Mouse (Mus musculus): ENCODE data around the gene Gm10037. TPM values are rescaled to one million over a fixed set of nuclear protein-coding genes. Genes with fewer than 3 reads are reported as not detected.
"Not testable (repeated sequence)": the region's sequence is repeated elsewhere in the genome, so short reads cannot be mapped to it uniquely, and the experiment has no call there.

Gene Gm10037
- 4.0 and 4.2 TPM in 2 replicates for polyA plus RNA-seq (2015; fragmentation: Nextera tagmentation; extraction: Ambion mirVana)

- WGBS, result 4% methylated on average over 14 of the region's 14 CpGs
- H3K4me3 ChIP-seq, result peak within 1 kb of the TSS; percentile 58
- no peaks in the 10 kb centered on the region for H3K27me3 ChIP-seq
- H3K36me3 ChIP-seq, result peaks cover 13% of the 10 kb centered on the region
- peak; percentile 84 for ATAC-seq (ENCODE audit: low FRiP score, low read depth)
- no peak within 1 kb of the TSS for H3K27ac ChIP-seq
- H3K4me1 ChIP-seq, result no peaks in the 10 kb centered on the region
- peaks cover 4% of the 10 kb centered on the region for H3K9me3 ChIP-seq
- peak within 1 kb of the TSS; percentile 66 for H3K9ac ChIP-seq
- peak within 1 kb of the TSS; percentile 72 for H3K4me2 ChIP-seq (replicated peaks)
Measured at GRCm38 (mm10) chr13:67830911-67831336, at the start of gene Gm10037. TSS of gene Gm10037 (plus strand) at chr13:67831106.

GRCm38 (mm10) chr13:67791921-67792455, 38.9 kb upstream of the Gm10037 start:
- Histone ChIP-seq H3K27ac (no peak overlapping the region), H3K4me3 (no peak overlapping the region), H3K36me3 (peaks cover 9% of the 10 kb centered on the region), H3K4me1 (no peaks in the 10 kb centered on the region), H3K27me3 (no peaks in the 10 kb centered on the region), H3K4me2 (replicated peaks) (no peak overlapping the region), H3K9ac (no peak overlapping the region), H3K9me3 (peaks cover 15% of the 10 kb centered on the region)
- no peak for ATAC-seq (ENCODE audit: low FRiP score, low read depth)
- 91% methylated on average over 10 of the region's 10 CpGs for WGBS

- no peaks in the 10 kb centered on the region for H3K9me3 ChIP-seq
- H3K27ac ChIP-seq, result no peak overlapping the region
- H3K27me3 ChIP-seq, result no peaks in the 10 kb centered on the region
- H3K9ac ChIP-seq, result no peak overlapping the region
- ATAC-seq (ENCODE audit: low FRiP score, low read depth), result no peak
- no peak overlapping the region for H3K4me2 ChIP-seq (replicated peaks)
- no peak overlapping the region for H3K4me3 ChIP-seq
- no peaks in the 10 kb centered on the region for H3K36me3 ChIP-seq
- H3K4me1 ChIP-seq, result no peaks in the 10 kb centered on the region
- 80% methylated on average over 3 of the region's 3 CpGs for WGBS
Measured at GRCm38 (mm10) chr13:67798618-67799017, 32.3 kb upstream of the Gm10037 start.

- not testable (repeated sequence) for H3K4me3 ChIP-seq; H3K9ac ChIP-seq; H3K36me3 ChIP-seq; H3K4me2 ChIP-seq (replicated peaks); ATAC-seq (ENCODE audit: low FRiP score, low read depth); H3K27me3 ChIP-seq; H3K9me3 ChIP-seq; H3K27ac ChIP-seq; H3K4me1 ChIP-seq
- 89% methylated on average over 3 of the region's 3 CpGs for WGBS
Measured at GRCm38 (mm10) chr13:67799151-67799550, 31.8 kb upstream of the Gm10037 start.

GRCm38 (mm10) chr13:67811651-67812210, 19.2 kb upstream of the Gm10037 start:
- H3K9me3 ChIP-seq, result no peaks in the 10 kb centered on the region
- H3K36me3 ChIP-seq, result peaks cover 5% of the 10 kb centered on the region
- no peaks in the 10 kb centered on the region for H3K27me3 ChIP-seq
- no peaks in the 10 kb centered on the region for H3K4me1 ChIP-seq
- no peak overlapping the region for H3K27ac ChIP-seq
- ATAC-seq (ENCODE audit: low FRiP score, low read depth), result no peak
- H3K4me2 ChIP-seq (replicated peaks), result no peak overlapping the region
- WGBS, result 60% methylated on average over 1 of the region's 1 CpGs
- no peak overlapping the region for H3K9ac ChIP-seq
- H3K4me3 ChIP-seq, result no peak overlapping the region

GRCm38 (mm10) chr13:67812961-67813709, 17.8 kb upstream of the Gm10037 start:
- no peak overlapping the region for H3K27ac ChIP-seq

GRCm38 (mm10) chr13:67813710-67814660, 16.9 kb upstream of the Gm10037 start, which contains the start of gene Zfp273:
TSS of gene Zfp273 (plus strand) at chr13:67813740.
- peak within 1 kb of the TSS; percentile 83 for H3K4me3 ChIP-seq
- peak within 1 kb of the TSS; percentile 71 for H3K4me2 ChIP-seq (replicated peaks)
- peak; percentile 99 for ATAC-seq (ENCODE audit: low FRiP score, low read depth)
- H3K9me3 ChIP-seq, result peaks cover 6% of the 10 kb centered on the region; the same call in 1 of the 2 replicates
- H3K27ac ChIP-seq, result peak within 1 kb of the TSS; percentile 90
- peaks cover 16% of the 10 kb centered on the region for H3K36me3 ChIP-seq
- WGBS, result 4% methylated on average over 31 of the region's 31 CpGs
- no peaks in the 10 kb centered on the region for H3K4me1 ChIP-seq
- H3K9ac ChIP-seq, result peak within 1 kb of the TSS; percentile 78
- no peaks in the 10 kb centered on the region for H3K27me3 ChIP-seq

More at GRCm38 (mm10) chr13:67812961-67813709, 17.8 kb upstream of the Gm10037 start:
- WGBS, result 80% methylated on average over 8 of the region's 8 CpGs
- H3K27me3 ChIP-seq, result no peaks in the 10 kb centered on the region
- H3K4me2 ChIP-seq (replicated peaks), result peak overlapping the region; percentile 71
- peaks cover 6% of the 10 kb centered on the region; the same call in 1 of the 2 replicates for H3K9me3 ChIP-seq
- no peaks in the 10 kb centered on the region for H3K4me1 ChIP-seq
- peak overlapping the region; percentile 83 for H3K4me3 ChIP-seq
- no peak overlapping the region for H3K9ac ChIP-seq
- no peak; the same call in 1 of the 2 replicates for ATAC-seq (ENCODE audit: low FRiP score, low read depth)
- peaks cover 9% of the 10 kb centered on the region for H3K36me3 ChIP-seq

GRCm38 (mm10) chr13:67818636-67819035, 12.3 kb upstream of the Gm10037 start:
- H3K36me3 ChIP-seq, result peaks cover 45% of the 10 kb centered on the region
- H3K27me3 ChIP-seq, result no peaks in the 10 kb centered on the region
- no peak overlapping the region for H3K4me2 ChIP-seq (replicated peaks)
- no peak overlapping the region for H3K4me3 ChIP-seq
- WGBS, result 92% methylated on average over 1 of the region's 1 CpGs
- no peak overlapping the region for H3K9ac ChIP-seq
- H3K9me3 ChIP-seq, result peaks cover 18% of the 10 kb centered on the region
- no peaks in the 10 kb centered on the region for H3K4me1 ChIP-seq
- H3K27ac ChIP-seq, result no peak overlapping the region
- no peak for ATAC-seq (ENCODE audit: low FRiP score, low read depth)

GRCm38 (mm10) chr13:67833137-67833536, 2.2 kb downstream of the Gm10037 start:
- H3K4me1 ChIP-seq; H3K36me3 ChIP-seq; H3K9me3 ChIP-seq; H3K4me2 ChIP-seq (replicated peaks); H3K27ac ChIP-seq; H3K4me3 ChIP-seq; ATAC-seq (ENCODE audit: low FRiP score, low read depth); H3K9ac ChIP-seq; H3K27me3 ChIP-seq: not testable (repeated sequence)

GRCm38 (mm10) chr13:67843775-67844118, 12.8 kb downstream of the Gm10037 start:
- Histone ChIP-seq H3K4me2 (replicated peaks) (peak overlapping the region; percentile 60), H3K27ac (no peak overlapping the region), H3K4me1 (0 out of 2 replicates have a peak, but pooled peaks cover 4% of the 10 kb centered on the region), H3K9ac (peak overlapping the region; percentile 56; the same call in 1 of the 2 replicates), H3K27me3 (no peaks in the 10 kb centered on the region), H3K36me3 (no peaks in the 10 kb centered on the region), H3K4me3 (peak overlapping the region; percentile 43), H3K9me3 (no peaks in the 10 kb centered on the region)
- WGBS, result 44% methylated on average over 6 of the region's 6 CpGs
- no peak for ATAC-seq (ENCODE audit: low FRiP score, low read depth)

GRCm38 (mm10) chr13:67844119-67844852, 13.4 kb downstream of the Gm10037 start:
- Histone ChIP-seq H3K4me1 (0 out of 2 replicates have a peak, but pooled peaks cover 4% of the 10 kb centered on the region), H3K4me3 (peak overlapping the region; percentile 43), H3K4me2 (replicated peaks) (peak overlapping the region; percentile 60), H3K36me3 (no peaks in the 10 kb centered on the region), H3K27me3 (no peaks in the 10 kb centered on the region), H3K27ac (no peak overlapping the region), H3K9ac (peak overlapping the region; percentile 56; the same call in 1 of the 2 replicates), H3K9me3 (no peaks in the 10 kb centered on the region)
- ATAC-seq (ENCODE audit: low FRiP score, low read depth), result peak; percentile 57; the same call in 1 of the 2 replicates
- under 1% methylated on average over 16 of the region's 19 CpGs for WGBS
